42 mouse cellular contexts compared by ENCODE assay signal in the genomic region with DNA sequence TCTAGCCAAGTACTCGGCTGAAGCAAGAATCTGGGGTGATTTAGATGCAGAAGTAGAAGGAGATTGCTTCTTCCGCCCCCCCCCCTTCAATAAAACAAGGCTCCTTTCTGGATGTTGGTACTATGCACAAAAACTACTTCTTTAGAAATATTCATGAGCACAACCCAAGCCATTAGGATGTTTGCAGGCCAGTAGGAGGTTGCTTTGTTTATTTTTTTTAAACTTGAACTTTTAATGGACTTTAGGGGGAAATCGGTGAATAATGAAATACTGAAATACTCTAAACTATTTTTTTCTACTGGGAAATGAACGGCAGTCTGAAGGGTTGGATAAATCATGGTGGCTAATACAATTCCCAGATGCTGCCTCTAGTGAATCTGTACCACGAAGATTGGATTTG. TPM values are rescaled to one million over a fixed set of nuclear protein-coding genes. Genes with fewer than 3 reads are reported as not detected.
"Had no signal": no experiment of that assay in that cellular context is flagged by ENCODE, and none has a peak within 500 bp of the region (broad histone marks: within the 10 kb centered on the region; RNA-seq: fewer than 3 reads in every experiment).

TSS of gene Pnlip (plus strand) at position 301 of the 400 bp plus-strand sequence.

- ATAC-seq: hindbrain, embryonic 16.5 days; hindbrain, postnatal 0 days; inflammation-experienced regulatory T-cells, adult 6 months; intestine, embryonic 15.5 days; intestine, embryonic 16.5 days; intestine, postnatal 0 days had no signal

- H3K9me3 ChIP-seq: heart, embryonic 10.5 days; heart, embryonic 12.5 days; heart, embryonic 13.5 days; heart, embryonic 15.5 days; hindbrain, embryonic 10.5 days; hindbrain, embryonic 12.5 days; hindbrain, embryonic 13.5 days; hindbrain, embryonic 15.5 days; intestine, embryonic 15.5 days; kidney, embryonic 15.5 days had no signal

- H3K4me3 ChIP-seq: heart, embryonic 10.5 days; heart, embryonic 12.5 days; heart, embryonic 13.5 days; heart, embryonic 15.5 days; hindbrain, embryonic 10.5 days; hindbrain, embryonic 12.5 days; hindbrain, embryonic 13.5 days; hindbrain, embryonic 15.5 days; intestine, embryonic 15.5 days; kidney, embryonic 15.5 days; layer of hippocampus, adult 2 months had no signal

- H3K27ac ChIP-seq: heart, embryonic 10.5 days; heart, embryonic 13.5 days; heart, embryonic 15.5 days; hindbrain, embryonic 10.5 days; hindbrain, embryonic 12.5 days; hindbrain, embryonic 13.5 days; hindbrain, embryonic 14.5 days; hindbrain, embryonic 15.5 days; hindbrain, postnatal 0 days; intestine, embryonic 15.5 days; kidney, embryonic 15.5 days; kidney, postnatal 0 days; layer of hippocampus, adult 2 months had no signal

- H3K36me3 ChIP-seq: heart, embryonic 10.5 days; heart, embryonic 12.5 days; heart, embryonic 13.5 days; heart, embryonic 15.5 days; hindbrain, embryonic 10.5 days; hindbrain, embryonic 12.5 days; hindbrain, embryonic 13.5 days; hindbrain, embryonic 15.5 days; intestine, embryonic 15.5 days; kidney, embryonic 15.5 days had no signal

- DNase-seq: heart, postnatal 10 days; heart, postnatal 14 days; heart, postnatal 36 days; heart, postnatal 4 days; kidney, adult 11 months; kidney, adult 18-20 months; kidney, adult 2 months; kidney, adult 8-10 months; kidney, adult 9 months; kidney, postnatal 10 days; kidney, postnatal 14 days; kidney, postnatal 25 days; kidney, postnatal 36 days; kidney, postnatal 4 days; layer of hippocampus, adult 9-11 months; layer of hippocampus, postnatal 36 days had no signal

- H3K4me1 ChIP-seq: heart, embryonic 10.5 days; heart, embryonic 12.5 days; heart, embryonic 13.5 days; heart, embryonic 15.5 days; hindbrain, embryonic 10.5 days; hindbrain, embryonic 15.5 days; intestine, embryonic 15.5 days; kidney, embryonic 15.5 days had no signal

- H3K27me3 ChIP-seq: heart, embryonic 12.5 days; heart, embryonic 13.5 days; heart, embryonic 15.5 days; hindbrain, embryonic 12.5 days; hindbrain, embryonic 13.5 days; hindbrain, embryonic 15.5 days; intestine, embryonic 15.5 days; kidney, embryonic 15.5 days had no signal

RNA-seq across cellular contexts. Expression of gene Pnlip, which starts in this region (rescaled TPM):
- total RNA-seq: heart, adult 8-10 months; heart, postnatal 10 days; heart, postnatal 14 days; heart, postnatal 25 days; heart, postnatal 36 days; heart, postnatal 4 days; hematopoietic stem cell, adult 5-6 weeks had no signal
- polyA plus RNA-seq: heart, embryonic 10.5 days; heart, embryonic 11.5 days; heart, embryonic 12.5 days; heart, embryonic 13.5 days; heart, embryonic 14.5 days; heart, embryonic 15.5 days; heart, embryonic 16.5 days; inflammation-experienced regulatory T-cells, adult 6 months; intestine, postnatal 0 days; kidney, adult 2 months; kidney, embryonic 14.5 days; kidney, embryonic 15.5 days; kidney, embryonic 16.5 days; kidney, postnatal 0 days had no signal
